Mouse (Mus musculus): ENCODE measurements around the gene Pip5k1b. TPM values are rescaled to one million over a fixed set of nuclear protein-coding genes. Genes with fewer than 3 reads are reported as not detected.

Pip5k1b gene
- polyA plus RNA-seq, 2 experiments = 0.83 to 1.4 TPM

DNA sequence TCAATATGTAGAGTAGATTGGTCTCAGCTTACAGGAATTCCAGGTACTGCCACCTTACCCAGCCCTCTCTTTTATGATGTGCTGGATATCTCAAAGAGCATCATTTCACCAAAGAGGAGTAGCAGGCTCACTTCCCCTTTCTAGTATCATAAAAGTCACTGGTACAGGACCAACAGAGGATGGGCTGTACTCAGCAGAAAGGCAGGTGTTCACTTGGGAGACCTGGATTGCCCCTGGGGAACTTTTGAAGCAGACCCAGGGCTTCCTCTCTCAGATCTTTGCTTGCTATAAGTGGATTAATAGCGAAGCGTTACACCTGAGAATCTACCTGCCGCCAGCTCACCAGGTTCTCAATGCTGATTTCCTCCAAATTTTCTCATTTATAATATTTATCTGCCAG, 127.7 kb downstream of the Pip5k1b start:
- no peak for ATAC-seq (ENCODE audit: low FRiP score, low read depth)
- Histone ChIP-seq H3K27me3 (ENCODE audit: control insufficient read depth, insufficient read depth, low read length) (no peaks in the 10 kb centered on the region), H3K4me3 (replicated peaks; ENCODE audit: low read length) (no peak overlapping the region), H3K4me1 (ENCODE audit: control insufficient read depth, insufficient read depth, low read length) (0 out of 2 replicates have a peak, but pooled peaks cover 2% of the 10 kb centered on the region), H3K4me2 (replicated peaks; ENCODE audit: low read depth, low read length, severe bottlenecking) (no peak overlapping the region), H3K36me3 (ENCODE audit: control insufficient read depth, insufficient read depth, low read length) (no peaks in the 10 kb centered on the region), H3K9ac (ENCODE audit: low read depth, low read length, severe bottlenecking) (no peak overlapping the region), H3K27ac (replicated peaks; ENCODE audit: low read depth, low read length) (no peak overlapping the region), H3K9me3 (ENCODE audit: control insufficient read depth, low read length) (no peaks in the 10 kb centered on the region)
- DNase-seq (ENCODE audit: low spot score) = no peak
- no peak for TF ChIP-seq POLR2A (IDR thresholded peaks at IDR 0.05; ENCODE audit: borderline replicate concordance, extremely low read depth, insufficient read depth, insufficient read length)
- WGBS = 82% methylated on average over 3 of the region's 3 CpGs

DNA sequence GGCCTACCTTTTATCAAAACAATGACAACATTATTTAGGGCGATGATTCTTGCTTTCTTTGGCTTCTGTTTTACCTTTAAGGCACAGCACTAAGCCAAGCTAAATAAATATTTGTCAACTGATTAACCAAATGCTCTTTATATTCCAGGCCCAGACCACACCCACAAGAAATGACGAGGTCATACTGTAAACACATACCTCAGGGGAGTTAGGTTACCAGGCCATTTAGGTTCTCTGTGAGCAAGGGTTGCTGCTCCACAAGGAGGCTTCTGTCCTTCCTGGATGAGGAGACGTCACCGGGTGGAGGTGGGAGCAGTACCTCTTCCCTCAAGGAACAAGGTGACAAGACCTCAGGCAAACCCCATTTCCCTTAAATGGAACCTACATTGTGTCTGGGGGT, 128.4 kb downstream of the Pip5k1b start:
- DNase-seq (ENCODE audit: low spot score) (no peak), ATAC-seq (ENCODE audit: low FRiP score, low read depth) (no peak)
- 63% methylated on average over 4 of the region's 4 CpGs for WGBS
- Histone ChIP-seq H3K27me3 (ENCODE audit: control insufficient read depth, insufficient read depth, low read length) (no peaks in the 10 kb centered on the region), H3K4me3 (replicated peaks; ENCODE audit: low read length) (no peak overlapping the region), H3K36me3 (ENCODE audit: control insufficient read depth, insufficient read depth, low read length) (no peaks in the 10 kb centered on the region), H3K4me2 (replicated peaks; ENCODE audit: low read depth, low read length, severe bottlenecking) (no peak overlapping the region), H3K27ac (replicated peaks; ENCODE audit: low read depth, low read length) (no peak overlapping the region), H3K9me3 (ENCODE audit: control insufficient read depth, low read length) (no peaks in the 10 kb centered on the region), H3K4me1 (ENCODE audit: control insufficient read depth, insufficient read depth, low read length) (0 out of 2 replicates have a peak, but pooled peaks cover 2% of the 10 kb centered on the region), H3K9ac (ENCODE audit: low read depth, low read length, severe bottlenecking) (no peak overlapping the region)
- TF ChIP-seq POLR2A (IDR thresholded peaks at IDR 0.05; ENCODE audit: borderline replicate concordance, extremely low read depth, insufficient read depth, insufficient read length) = no peak

DNA sequence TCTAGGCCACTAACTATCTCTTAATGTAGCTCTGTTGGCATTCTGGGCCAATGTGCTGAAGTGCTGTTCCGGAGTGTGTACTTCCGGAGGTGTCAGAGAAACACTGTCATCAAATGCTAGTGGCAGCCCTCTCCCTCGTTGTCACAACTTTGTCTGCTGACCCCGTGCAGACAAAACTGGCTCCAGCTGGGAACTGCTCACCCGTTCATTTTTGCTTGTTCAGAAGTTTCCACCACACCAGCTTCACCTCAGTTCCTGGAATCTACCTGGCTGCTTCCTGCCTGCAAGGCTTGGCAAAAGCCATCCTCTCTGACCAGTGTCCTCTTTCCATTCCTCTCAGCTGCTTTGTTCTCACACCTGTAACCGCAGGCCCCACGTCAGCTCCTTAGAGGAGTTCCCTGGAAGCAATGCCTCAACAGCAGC, 128.9 kb downstream of the Pip5k1b start:
- Histone ChIP-seq H3K27me3 (ENCODE audit: control insufficient read depth, insufficient read depth, low read length) (no peaks in the 10 kb centered on the region), H3K4me2 (replicated peaks; ENCODE audit: low read depth, low read length, severe bottlenecking) (no peak overlapping the region), H3K4me3 (replicated peaks; ENCODE audit: low read length) (no peak overlapping the region), H3K9ac (ENCODE audit: low read depth, low read length, severe bottlenecking) (no peak overlapping the region), H3K4me1 (ENCODE audit: control insufficient read depth, insufficient read depth, low read length) (0 out of 2 replicates have a peak, but pooled peaks cover 2% of the 10 kb centered on the region), H3K9me3 (ENCODE audit: control insufficient read depth, low read length) (no peaks in the 10 kb centered on the region), H3K27ac (replicated peaks; ENCODE audit: low read depth, low read length) (no peak overlapping the region), H3K36me3 (ENCODE audit: control insufficient read depth, insufficient read depth, low read length) (no peaks in the 10 kb centered on the region)
- DNase-seq (ENCODE audit: low spot score) = no peak
- 85% methylated on average over 7 of the region's 7 CpGs for WGBS
- no peak for TF ChIP-seq POLR2A (IDR thresholded peaks at IDR 0.05; ENCODE audit: borderline replicate concordance, extremely low read depth, insufficient read depth, insufficient read length)
- no peak for ATAC-seq (ENCODE audit: low FRiP score, low read depth)

DNA sequence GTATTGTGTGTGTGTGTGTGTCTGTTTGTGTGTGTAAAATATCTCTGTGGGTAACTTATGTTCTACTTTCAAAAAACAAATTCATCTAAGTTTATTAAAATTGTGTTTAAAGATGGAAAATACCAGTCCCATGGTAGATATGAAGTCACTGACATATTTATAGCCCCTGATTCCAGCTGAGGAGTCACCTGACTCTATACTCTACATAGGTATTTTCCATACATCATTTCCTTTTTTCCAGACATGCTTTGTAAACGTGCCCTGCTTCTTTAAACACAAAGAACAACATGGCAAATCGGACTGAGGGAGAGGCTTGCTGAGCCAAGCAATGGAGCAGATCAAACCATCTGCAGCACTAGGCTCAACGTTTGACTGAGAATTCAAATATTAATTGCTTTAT, 137.6 kb downstream of the Pip5k1b start:
- no peak for DNase-seq (ENCODE audit: low spot score)
- H3K27ac ChIP-seq (replicated peaks; ENCODE audit: low read depth, low read length) = no peak overlapping the region
- no peak overlapping the region for H3K9ac ChIP-seq (ENCODE audit: low read depth, low read length, severe bottlenecking)
- H3K27me3 ChIP-seq (ENCODE audit: control insufficient read depth, insufficient read depth, low read length) = no peaks in the 10 kb centered on the region
- no peaks in the 10 kb centered on the region for H3K36me3 ChIP-seq (ENCODE audit: control insufficient read depth, insufficient read depth, low read length)
- WGBS = 47% methylated on average over 3 of the region's 3 CpGs
- H3K4me3 ChIP-seq (replicated peaks; ENCODE audit: low read length) = no peak overlapping the region
- no peaks in the 10 kb centered on the region for H3K9me3 ChIP-seq (ENCODE audit: control insufficient read depth, low read length)
- TF ChIP-seq POLR2A (IDR thresholded peaks at IDR 0.05; ENCODE audit: borderline replicate concordance, extremely low read depth, insufficient read depth, insufficient read length) = no peak
- H3K4me1 ChIP-seq (ENCODE audit: control insufficient read depth, insufficient read depth, low read length) = no peaks in the 10 kb centered on the region
- ATAC-seq (ENCODE audit: low FRiP score, low read depth) = no peak
- no peak overlapping the region for H3K4me2 ChIP-seq (replicated peaks; ENCODE audit: low read depth, low read length, severe bottlenecking)

DNA sequence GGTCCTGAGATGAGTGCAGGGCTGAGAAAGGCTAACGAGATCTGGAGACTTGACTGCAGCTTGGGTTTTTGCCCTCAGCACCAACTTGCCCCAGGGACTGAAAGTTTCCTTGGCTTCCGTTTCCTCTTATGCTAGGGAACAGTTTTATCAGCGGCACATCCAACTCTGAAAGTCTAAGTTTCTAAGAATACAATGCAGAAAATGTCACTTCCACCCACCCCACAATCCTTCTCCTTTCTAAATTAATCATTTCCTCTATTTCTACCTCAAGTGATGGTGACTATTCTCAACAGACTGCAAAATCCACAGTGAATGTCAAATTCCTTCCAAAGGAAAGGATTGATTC, 138.0 kb downstream of the Pip5k1b start:
- whole genome bisulfite sequencing = 68% methylated on average over 3 of the region's 3 CpGs
- no peak for ATAC-seq (ENCODE audit: low FRiP score, low read depth)
- H3K27ac ChIP-seq (replicated peaks; ENCODE audit: low read depth, low read length) = no peak overlapping the region
- no peak for DNase-seq (ENCODE audit: low spot score)
- H3K27me3 ChIP-seq (ENCODE audit: control insufficient read depth, insufficient read depth, low read length) = no peaks in the 10 kb centered on the region
- H3K9me3 ChIP-seq (ENCODE audit: control insufficient read depth, low read length) = no peaks in the 10 kb centered on the region
- no peak for TF ChIP-seq POLR2A (IDR thresholded peaks at IDR 0.05; ENCODE audit: borderline replicate concordance, extremely low read depth, insufficient read depth, insufficient read length)
- H3K9ac ChIP-seq (ENCODE audit: low read depth, low read length, severe bottlenecking) = no peak overlapping the region
- H3K4me1 ChIP-seq (ENCODE audit: control insufficient read depth, insufficient read depth, low read length) = no peaks in the 10 kb centered on the region
- H3K4me3 ChIP-seq (replicated peaks; ENCODE audit: low read length) = no peak overlapping the region
- H3K4me2 ChIP-seq (replicated peaks; ENCODE audit: low read depth, low read length, severe bottlenecking) = no peak overlapping the region
- no peaks in the 10 kb centered on the region for H3K36me3 ChIP-seq (ENCODE audit: control insufficient read depth, insufficient read depth, low read length)

Measured in limb, embryonic 14.5 days (tissue).